Mouse (Mus musculus) telencephalon, adult 2 months (tissue): Measurements from ENCODE around the gene 1700015F17Rik.

ENCODE experiments used
- DNase-seq: peaks from one replicate; pipeline ENCODE4 v3.0.0-alpha.2; 2011; ENCODE audit warnings: low read depth, low spot score

The 1700015F17Rik gene

GRCm38 (mm10) chr5:5423723-5424171, 55.2 kb downstream of the 1700015F17Rik start:
- DNase-seq: no peak

- DNase-seq: no peak
Observed at GRCm38 (mm10) chr5:5423081-5423480, 55.9 kb downstream of the 1700015F17Rik start.

- no peak for DNase-seq
Observed at GRCm38 (mm10) chr5:5421439-5421838, 57.5 kb downstream of the 1700015F17Rik start.

- DNase-seq: no peak
Observed at GRCm38 (mm10) chr5:5419992-5420455, 58.9 kb downstream of the 1700015F17Rik start, which contains the start of gene Cdk14. Cdk14 (minus strand) TSS chr5:5420312.

- DNase-seq: no peak
Observed at GRCm38 (mm10) chr5:5419253-5419652, 59.7 kb downstream of the 1700015F17Rik start.

- DNase-seq: no peak
Observed at GRCm38 (mm10) chr5:5414835-5415234, 64.1 kb downstream of the 1700015F17Rik start.

- no peak for DNase-seq
Observed at GRCm38 (mm10) chr5:5411886-5412285, 67.1 kb downstream of the 1700015F17Rik start.

- DNase-seq: no peak
Observed at GRCm38 (mm10) chr5:5401986-5402385, 77.0 kb downstream of the 1700015F17Rik start.

GRCm38 (mm10) chr5:5392786-5393185, 86.2 kb downstream of the 1700015F17Rik start:
- DNase-seq: no peak
